Mouse (Mus musculus) forebrain, embryonic 15.5 days (tissue): ENCODE results near the gene Pcif1. TPM values are rescaled to one million over a fixed set of nuclear protein-coding genes. Genes with fewer than 3 reads are reported as not detected.
A peak's percentile ranks its signal among the peaks of the same experiment; 100 is the strongest.

Experiments
- ATAC-seq: fragments of 200-750 bp; cut with Nextera tagmentation; replicated peaks from 2 replicates; pipeline ENCODE4 v1.8.0; 2017; ENCODE audit warnings: mild to moderate bottlenecking, moderate TSS enrichment, moderate library complexity
- H3K27ac ChIP-seq: fragments of 300-500 bp; sonication (generic); replicated peaks from 2 replicates; pipeline ENCODE4 v1.5.1; 2015; ENCODE audit warnings: mild to moderate bottlenecking, inconsistent platforms
- H3K27me3 ChIP-seq: fragments of 300-500 bp; sonication (generic); 2 replicates; pipeline ENCODE4 v1.6.1; 2015; ENCODE audit warnings: inconsistent platforms
- H3K36me3 ChIP-seq: fragments of 300-500 bp; sonication (generic); 2 replicates; pipeline ENCODE4 v1.6.1; 2015; ENCODE audit warnings: mild to moderate bottlenecking, inconsistent platforms
- H3K4me1 ChIP-seq: fragments of 300-500 bp; sonication (generic); 2 replicates; pipeline ENCODE4 v1.6.1; 2015; ENCODE audit warnings: inconsistent platforms
- H3K4me2 ChIP-seq: fragments of 300-500 bp; sonication (generic); replicated peaks from 2 replicates; pipeline ENCODE4 v1.6.1; 2015; ENCODE audit warnings: mild to moderate bottlenecking, inconsistent platforms
- H3K4me3 ChIP-seq: fragments of 300-500 bp; sonication (generic); 2 replicates; pipeline ENCODE4 v1.5.1; 2015; ENCODE audit warnings: mild to moderate bottlenecking, inconsistent platforms
- H3K9ac ChIP-seq: fragments of 300-500 bp; sonication (generic); replicated peaks from 2 replicates; pipeline ENCODE4 v1.6.1; 2015; ENCODE audit warnings: mild to moderate bottlenecking, inconsistent platforms
- H3K9me3 ChIP-seq: fragments of 300-500 bp; sonication (generic); 2 replicates; pipeline ENCODE4 v1.6.1; 2016; ENCODE audit warnings: inconsistent platforms
- WGBS: fragments of 180-500 bp; shearing (Covaris S2); methylation state at CpG from one replicate; pipeline ENCODE4 v1.1.7; 2015; ENCODE audit warnings: mixed read lengths; 5-methylcytosine and 5-hydroxymethylcytosine counted together
- polyA plus RNA-seq: library from polyadenylated mRNA; unstranded; fragments of >200 nt; fragmentation: Nextera tagmentation; extraction: Ambion mirVana; gene quantifications from 2 replicates; pipeline ENCODE4 v1.2.1, GENCODE M21; 2015

Gene Pcif1
- polyA plus RNA-seq, 1 experiment from 2014 or later = 101 TPM

GRCm38 (mm10) chr2:164889960-164890359, 10.9 kb downstream of the Pcif1 start:
- H3K4me2 ChIP-seq = no peak overlapping the region
- H3K27me3 ChIP-seq = no peaks in the 10 kb centered on the region
- 99% methylated on average over 2 of the region's 2 CpGs for WGBS
- H3K4me1 ChIP-seq = peaks cover 7% of the 10 kb centered on the region
- no peaks in the 10 kb centered on the region for H3K9me3 ChIP-seq
- no peak overlapping the region for H3K9ac ChIP-seq
- peaks cover 99% of the 10 kb centered on the region for H3K36me3 ChIP-seq
- no peak for ATAC-seq
- H3K4me3 ChIP-seq = no peak overlapping the region
- H3K27ac ChIP-seq = no peak overlapping the region

- H3K36me3 ChIP-seq = peaks cover 99% of the 10 kb centered on the region
- ATAC-seq = no peak
- H3K9me3 ChIP-seq = no peaks in the 10 kb centered on the region
- H3K27ac ChIP-seq = no peak overlapping the region
- H3K9ac ChIP-seq = no peak overlapping the region
- H3K27me3 ChIP-seq = no peaks in the 10 kb centered on the region
- peaks cover 5% of the 10 kb centered on the region for H3K4me1 ChIP-seq
- H3K4me2 ChIP-seq = no peak overlapping the region
- WGBS = 90% methylated on average over 24 of the region's 24 CpGs
- no peak overlapping the region for H3K4me3 ChIP-seq
These were observed 11.4 kb downstream of the Pcif1 start for GRCm38 (mm10) chr2:164890411-164891049.

- Histone ChIP-seq H3K9ac (no peak overlapping the region), H3K4me2 (no peak overlapping the region), H3K4me3 (no peak overlapping the region), H3K4me1 (no peaks in the 10 kb centered on the region), H3K27me3 (no peaks in the 10 kb centered on the region), H3K27ac (no peak overlapping the region), H3K36me3 (peaks cover 100% of the 10 kb centered on the region), H3K9me3 (no peaks in the 10 kb centered on the region)
- WGBS = 87% methylated on average over 13 of the region's 13 CpGs
- no peak for ATAC-seq
These were observed 12.1 kb downstream of the Pcif1 start for GRCm38 (mm10) chr2:164891056-164891834.

DNA sequence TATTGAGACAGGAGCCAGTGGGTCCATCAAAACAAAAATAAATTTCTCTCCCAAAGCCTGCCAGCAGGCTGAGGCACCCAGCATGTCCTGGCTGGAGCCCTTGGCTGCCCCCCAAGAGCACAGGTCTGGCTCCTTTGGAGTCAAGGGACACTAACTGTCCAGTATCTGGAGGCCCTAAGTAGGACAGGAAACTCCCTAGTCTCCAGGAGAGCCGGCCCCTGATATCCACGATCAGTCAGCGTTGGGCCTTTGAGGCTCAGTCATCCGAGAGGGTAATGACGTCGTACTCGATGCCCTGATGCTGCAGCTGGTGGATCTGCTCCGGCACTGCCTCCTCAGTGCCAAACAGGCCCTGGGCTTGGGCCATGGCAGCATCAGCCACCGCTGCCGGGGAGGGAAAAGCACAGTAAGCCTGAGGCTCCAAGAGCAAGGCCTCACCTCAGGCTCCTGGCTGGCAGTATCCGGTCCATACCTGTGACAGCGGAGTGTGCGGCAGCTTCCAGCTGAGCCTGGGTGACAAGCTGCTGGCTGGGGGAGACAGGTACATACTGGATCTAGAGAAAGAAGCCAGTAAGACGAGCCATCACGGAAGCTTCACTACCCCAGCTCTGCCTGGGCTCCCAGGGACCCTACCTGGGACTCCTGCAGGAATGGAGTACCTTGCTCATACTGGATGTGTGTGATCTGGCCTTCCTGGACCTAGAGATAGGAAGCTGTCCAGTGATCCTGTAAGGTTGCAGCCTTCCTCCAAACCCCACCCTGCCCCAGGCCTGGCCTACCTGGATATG, 13.0 kb downstream of the Pcif1 start:
- WGBS = 72% methylated on average over 15 of the region's 15 CpGs
- ATAC-seq = no peak
- Histone ChIP-seq H3K36me3 (peaks cover 99% of the 10 kb centered on the region), H3K27ac (no peak overlapping the region), H3K27me3 (no peaks in the 10 kb centered on the region), H3K4me3 (no peak overlapping the region), H3K9me3 (no peaks in the 10 kb centered on the region), H3K4me2 (no peak overlapping the region), H3K4me1 (no peaks in the 10 kb centered on the region), H3K9ac (no peak overlapping the region)

DNA sequence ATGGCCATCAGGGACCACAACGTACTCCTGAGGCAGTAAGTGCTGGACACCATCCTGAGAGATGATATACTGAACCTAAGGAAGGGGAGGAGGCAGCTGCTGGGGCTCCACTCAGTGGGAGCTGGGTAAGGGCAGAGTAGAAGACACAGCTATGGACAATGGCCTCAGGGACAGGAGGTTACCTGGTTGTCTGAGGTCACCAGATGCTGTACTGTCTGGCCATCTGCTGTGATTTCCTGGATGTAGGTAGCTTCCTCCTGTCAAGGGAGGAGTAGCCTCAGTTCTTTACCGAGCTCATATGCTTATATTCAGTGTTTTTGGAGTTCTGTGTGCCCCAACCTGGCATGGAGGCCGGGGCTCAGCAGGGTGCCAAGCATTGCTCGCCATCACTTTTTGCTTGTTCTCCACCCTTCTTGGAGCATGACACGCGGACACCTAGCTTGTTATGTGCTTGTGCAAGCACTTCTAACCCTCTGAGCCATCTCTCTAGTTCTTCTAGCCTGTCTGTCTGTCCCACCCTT, 13.7 kb downstream of the Pcif1 start:
- no peak overlapping the region for H3K4me2 ChIP-seq
- no peaks in the 10 kb centered on the region for H3K9me3 ChIP-seq
- H3K27me3 ChIP-seq = no peaks in the 10 kb centered on the region
- no peak overlapping the region for H3K4me3 ChIP-seq
- peaks cover 99% of the 10 kb centered on the region for H3K36me3 ChIP-seq
- ATAC-seq = no peak
- 89% methylated on average over 6 of the region's 6 CpGs for WGBS
- H3K9ac ChIP-seq = no peak overlapping the region
- no peak overlapping the region for H3K27ac ChIP-seq
- no peaks in the 10 kb centered on the region for H3K4me1 ChIP-seq

DNA sequence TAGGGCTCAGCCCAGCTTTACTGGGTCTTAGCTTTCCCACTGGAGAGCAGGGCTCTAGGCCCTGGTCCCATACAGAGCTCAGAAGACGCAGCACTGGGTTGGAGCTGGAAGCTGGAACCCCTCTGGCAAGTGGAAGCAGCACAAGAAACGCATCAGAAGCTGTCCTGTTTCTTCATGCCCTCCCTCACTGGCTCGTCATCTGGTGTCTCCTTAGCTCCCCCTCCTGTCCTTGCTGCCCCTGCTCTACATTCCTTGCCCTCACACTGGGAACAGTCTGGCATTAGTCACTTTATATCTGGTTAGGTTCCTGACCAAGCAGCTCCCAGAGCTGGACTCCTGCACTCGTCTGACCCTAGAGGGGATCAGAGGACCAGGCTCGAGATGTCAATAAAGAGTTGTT, 14.9 kb downstream of the Pcif1 start:
- H3K36me3 ChIP-seq = peaks cover 99% of the 10 kb centered on the region
- no peaks in the 10 kb centered on the region for H3K9me3 ChIP-seq
- H3K4me1 ChIP-seq = no peaks in the 10 kb centered on the region
- no peak overlapping the region for H3K4me2 ChIP-seq
- no peak overlapping the region for H3K4me3 ChIP-seq
- no peak for ATAC-seq
- 70% methylated on average over 5 of the region's 5 CpGs for WGBS
- no peaks in the 10 kb centered on the region for H3K27me3 ChIP-seq
- H3K27ac ChIP-seq = no peak overlapping the region
- H3K9ac ChIP-seq = no peak overlapping the region

- Histone ChIP-seq H3K4me3 (no peak overlapping the region), H3K27me3 (no peaks in the 10 kb centered on the region), H3K9ac (no peak overlapping the region), H3K9me3 (no peaks in the 10 kb centered on the region), H3K27ac (no peak overlapping the region), H3K4me2 (no peak overlapping the region), H3K36me3 (peaks cover 99% of the 10 kb centered on the region), H3K4me1 (no peaks in the 10 kb centered on the region)
- 0 out of 2 replicates have a peak, but pooled peaks have one; percentile 20 for ATAC-seq
- whole genome bisulfite sequencing = 83% methylated on average over 1 of the region's 1 CpGs
These were observed 15.5 kb downstream of the Pcif1 start for GRCm38 (mm10) chr2:164894644-164895043.

DNA sequence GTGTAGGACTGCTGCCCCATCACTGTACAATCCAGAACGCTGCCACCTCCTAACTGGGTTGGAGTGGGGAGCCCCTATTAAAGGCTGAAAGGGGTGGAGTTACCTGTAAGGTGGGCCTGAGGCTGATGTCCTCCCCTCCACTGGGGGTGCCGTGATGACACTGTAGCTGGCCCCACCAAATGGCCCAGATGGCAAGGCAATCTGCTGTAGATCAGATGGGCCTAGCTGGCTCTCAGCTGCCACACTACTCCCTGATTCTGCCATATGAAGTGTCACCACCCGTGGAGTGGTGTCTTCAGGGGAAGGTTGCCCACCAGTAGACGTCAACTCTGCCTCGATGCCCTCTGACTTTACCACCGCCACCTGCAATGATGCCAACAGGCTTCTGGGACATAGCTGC, 16.8 kb downstream of the Pcif1 start:
- WGBS = 90% methylated on average over 6 of the region's 6 CpGs
- H3K4me3 ChIP-seq = no peak overlapping the region
- no peak overlapping the region for H3K27ac ChIP-seq
- H3K4me2 ChIP-seq = no peak overlapping the region
- ATAC-seq = no peak
- peaks cover 98% of the 10 kb centered on the region for H3K36me3 ChIP-seq
- H3K27me3 ChIP-seq = no peaks in the 10 kb centered on the region
- no peaks in the 10 kb centered on the region for H3K9me3 ChIP-seq
- no peak overlapping the region for H3K9ac ChIP-seq
- H3K4me1 ChIP-seq = no peaks in the 10 kb centered on the region

DNA sequence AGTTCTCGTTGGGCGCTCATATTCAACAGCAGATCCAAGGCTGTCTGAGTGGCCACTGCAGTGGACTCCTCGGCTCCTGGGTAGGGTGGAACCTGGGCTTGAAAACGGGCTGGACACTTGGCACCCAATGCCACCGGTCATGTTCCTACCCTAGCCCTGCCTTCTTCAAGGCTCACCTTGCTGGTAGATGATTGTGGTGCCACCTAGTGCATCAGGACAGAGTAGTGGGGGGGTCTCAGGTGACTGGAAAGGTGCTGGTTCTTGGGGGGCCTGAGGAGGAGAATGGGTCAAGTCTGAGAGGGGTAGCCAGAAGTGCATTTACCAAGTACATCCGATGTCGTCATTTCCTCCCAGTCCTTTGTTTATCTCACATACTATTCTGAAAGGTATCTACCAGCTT, 18.9 kb downstream of the Pcif1 start:
- Histone ChIP-seq H3K4me2 (no peak overlapping the region), H3K36me3 (peaks cover 98% of the 10 kb centered on the region), H3K4me1 (no peaks in the 10 kb centered on the region), H3K27me3 (no peaks in the 10 kb centered on the region), H3K4me3 (no peak overlapping the region), H3K27ac (no peak overlapping the region), H3K9ac (no peak overlapping the region), H3K9me3 (no peaks in the 10 kb centered on the region)
- 92% methylated on average over 7 of the region's 7 CpGs for WGBS
- ATAC-seq = no peak

GRCm38 (mm10) chr2:164899034-164899433, 19.9 kb downstream of the Pcif1 start:
- Histone ChIP-seq H3K9me3 (no peaks in the 10 kb centered on the region), H3K27ac (no peak overlapping the region), H3K4me2 (no peak overlapping the region), H3K4me1 (no peaks in the 10 kb centered on the region), H3K36me3 (peaks cover 96% of the 10 kb centered on the region), H3K9ac (no peak overlapping the region), H3K4me3 (no peak overlapping the region), H3K27me3 (no peaks in the 10 kb centered on the region)
- WGBS = 91% methylated on average over 15 of the region's 15 CpGs
- ATAC-seq = no peak

- ATAC-seq = no peak
- 90% methylated on average over 16 of the region's 16 CpGs for WGBS
- Histone ChIP-seq H3K4me3 (no peak overlapping the region), H3K4me2 (no peak overlapping the region), H3K9ac (no peak overlapping the region), H3K36me3 (peaks cover 94% of the 10 kb centered on the region), H3K4me1 (no peaks in the 10 kb centered on the region), H3K27me3 (no peaks in the 10 kb centered on the region), H3K9me3 (no peaks in the 10 kb centered on the region), H3K27ac (no peak overlapping the region)
These were observed 20.8 kb downstream of the Pcif1 start for GRCm38 (mm10) chr2:164899723-164900459.
